Mouse (Mus musculus): ENCODE data around the gene Dnttip2.

The Dnttip2 gene

GRCm38 (mm10) chr3:122323841-122324240 lies 49.7 kb downstream of the Dnttip2 start:
- CTCF ChIA-PET: interaction anchor here (1.4 kb wide), 1 partner anchor 12 kb away, joined by 3 read pairs; no protein-coding TSS in a partner anchor

GRCm38 (mm10) chr3:122324528-122324927 lies 50.3 kb downstream of the Dnttip2 start:
- CTCF ChIA-PET: no interaction called here

GRCm38 (mm10) chr3:122330484-122330883 lies 56.3 kb downstream of the Dnttip2 start:
- CTCF ChIA-PET: no interaction called here

- CTCF ChIA-PET: no interaction called here
These were observed 59.3 kb downstream of the Dnttip2 start for GRCm38 (mm10) chr3:122333493-122333892.

- CTCF ChIA-PET: no interaction called here
These were observed 59.7 kb downstream of the Dnttip2 start for GRCm38 (mm10) chr3:122333902-122334301.

GRCm38 (mm10) chr3:122334375-122334774 lies 60.2 kb downstream of the Dnttip2 start:
- CTCF ChIA-PET: no interaction called here

All from spleen, embryonic (tissue).